Mouse (Mus musculus) cortical plate, adult 2 months (tissue): Measurements from ENCODE around the gene Gadd45b. TPM values are rescaled to one million over a fixed set of nuclear protein-coding genes. Genes with fewer than 3 reads are reported as not detected.

Experiments used
- H3K27ac ChIP-seq: fragments of 200-500 bp; 2 replicates; pipeline ENCODE4 v1.5.1; 2012; ENCODE audit warnings: low read length, control low read depth, inconsistent platforms; ENCODE audit not compliant: insufficient read depth
- H3K4me1 ChIP-seq: fragments of 200-500 bp; 2 replicates; pipeline ENCODE4 v1.6.1; 2011; ENCODE audit warnings: low read length; ENCODE audit not compliant: control insufficient read depth, insufficient read depth
- H3K4me3 ChIP-seq: fragments of 200-500 bp; 2 replicates; pipeline ENCODE4 v1.5.1; 2011; ENCODE audit warnings: mild to moderate bottlenecking, low read length, control low read depth; ENCODE audit not compliant: insufficient read depth
- CTCF ChIP-seq: fragments of 200-500 bp; IDR thresholded peaks from 2 replicates; pipeline ENCODE4 v1.5.1; 2011; ENCODE audit warnings: mild to moderate bottlenecking, control low read depth, low read length; ENCODE audit not compliant: insufficient read depth; ENCODE audit errors: extremely low read depth
- POLR2A ChIP-seq: fragments of 200-500 bp; IDR thresholded peaks from 2 replicates; pipeline ENCODE4 v1.6.1; 2011; ENCODE audit warnings: mild to moderate bottlenecking, low read length, control low read depth; ENCODE audit not compliant: insufficient read depth; ENCODE audit errors: extremely low read depth
- polyA plus RNA-seq: library from polyadenylated mRNA; depleted of rRNA; stranded (reverse); fragments of >200 nt; gene quantifications from 2 replicates; pipeline ENCODE4 v1.2.3, GENCODE M21; 2012

Gene Gadd45b
- polyA plus RNA-seq, 1 experiment, result 25.6 TPM

DNA sequence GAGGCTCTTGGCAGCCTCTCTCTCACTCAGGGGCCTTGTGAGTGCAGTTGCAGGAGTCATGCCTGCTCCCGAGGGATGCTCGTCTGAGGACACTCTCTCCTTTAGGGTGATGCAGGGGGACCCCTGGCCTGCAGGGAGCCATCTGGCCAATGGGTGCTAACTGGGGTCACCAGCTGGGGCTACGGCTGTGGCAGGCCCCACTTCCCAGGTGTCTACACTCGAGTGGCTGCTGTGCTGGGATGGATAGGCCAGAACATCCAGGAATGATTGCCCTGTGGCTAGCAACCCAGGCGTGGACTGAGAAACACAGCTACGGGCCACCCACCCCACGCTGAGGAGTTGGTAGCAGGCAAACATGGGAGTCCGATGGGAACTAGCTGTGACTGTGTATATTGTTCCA, 30.8 kb upstream of the Gadd45b start:
- Histone ChIP-seq H3K27ac (no peak overlapping the region), H3K4me3 (peak overlapping the region; percentile 71; the same call in 1 of the 2 replicates), H3K4me1 (peaks cover 6% of the 10 kb centered on the region)
- no peak for TF ChIP-seq POLR2A
- no peak for TF ChIP-seq CTCF

- Histone ChIP-seq H3K4me1 (peaks cover 6% of the 10 kb centered on the region), H3K27ac (no peak overlapping the region), H3K4me3 (peak overlapping the region; percentile 71)
- TF ChIP-seq CTCF, result no peak
- TF ChIP-seq POLR2A, result no peak
These were observed 30.1 kb upstream of the Gadd45b start for GRCm38 (mm10) chr10:80899591-80900317.

DNA sequence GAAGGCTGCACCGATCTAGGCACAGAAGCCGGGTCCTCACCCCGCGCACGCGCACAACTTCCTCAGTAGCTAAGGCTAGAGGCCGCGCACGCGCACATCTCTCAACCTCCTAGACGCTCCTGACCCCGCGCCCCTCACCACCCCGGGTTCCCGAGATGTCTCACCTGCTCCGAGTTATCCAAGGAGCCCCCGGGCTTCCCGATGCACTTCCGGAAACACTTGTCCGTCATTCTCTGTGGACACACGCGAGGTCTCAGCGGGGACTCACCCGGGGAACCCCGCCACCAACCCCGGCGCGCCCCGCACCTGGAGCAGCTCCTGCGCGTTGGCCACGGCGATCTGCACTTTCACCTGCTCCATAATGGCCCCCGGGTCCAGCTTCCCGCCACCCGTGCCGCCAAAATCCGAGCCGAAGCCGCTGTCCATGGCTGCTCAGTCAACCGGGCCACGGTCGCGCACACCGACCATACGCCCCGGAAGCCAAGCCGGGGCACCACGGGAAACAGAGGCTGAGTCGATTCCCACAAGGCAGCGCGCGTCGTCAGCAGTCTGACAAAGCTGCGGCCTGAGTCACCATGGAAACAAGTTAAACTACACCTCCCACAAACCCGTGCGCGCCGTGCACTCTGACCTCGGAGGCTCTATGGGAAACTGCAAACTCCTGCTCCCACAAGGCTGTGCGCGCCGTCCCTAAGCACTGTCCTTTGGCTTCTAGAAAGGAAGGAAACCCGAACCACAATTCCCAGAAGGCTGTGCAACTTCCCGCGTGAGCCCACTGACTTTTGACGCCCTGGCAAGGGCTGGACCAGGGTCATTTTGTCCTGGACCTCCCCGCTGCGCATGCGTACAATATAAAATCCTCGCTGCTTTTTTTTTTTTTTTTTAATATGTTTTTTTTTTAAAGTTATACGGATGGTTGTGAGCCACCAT, 29.3 kb upstream of the Gadd45b start, which contains the start of gene Timm13:
Gene Timm13, minus strand, starts transcription at position 652 of the 930 bp plus-strand sequence.
- H3K4me1 ChIP-seq, result peaks cover 6% of the 10 kb centered on the region
- H3K4me3 ChIP-seq, result peak within 1 kb of the TSS; percentile 71
- TF ChIP-seq POLR2A (peak; percentile 55; the same call in 1 of the 2 replicates), CTCF (no peak)
- H3K27ac ChIP-seq, result peak within 1 kb of the TSS; percentile 43

DNA sequence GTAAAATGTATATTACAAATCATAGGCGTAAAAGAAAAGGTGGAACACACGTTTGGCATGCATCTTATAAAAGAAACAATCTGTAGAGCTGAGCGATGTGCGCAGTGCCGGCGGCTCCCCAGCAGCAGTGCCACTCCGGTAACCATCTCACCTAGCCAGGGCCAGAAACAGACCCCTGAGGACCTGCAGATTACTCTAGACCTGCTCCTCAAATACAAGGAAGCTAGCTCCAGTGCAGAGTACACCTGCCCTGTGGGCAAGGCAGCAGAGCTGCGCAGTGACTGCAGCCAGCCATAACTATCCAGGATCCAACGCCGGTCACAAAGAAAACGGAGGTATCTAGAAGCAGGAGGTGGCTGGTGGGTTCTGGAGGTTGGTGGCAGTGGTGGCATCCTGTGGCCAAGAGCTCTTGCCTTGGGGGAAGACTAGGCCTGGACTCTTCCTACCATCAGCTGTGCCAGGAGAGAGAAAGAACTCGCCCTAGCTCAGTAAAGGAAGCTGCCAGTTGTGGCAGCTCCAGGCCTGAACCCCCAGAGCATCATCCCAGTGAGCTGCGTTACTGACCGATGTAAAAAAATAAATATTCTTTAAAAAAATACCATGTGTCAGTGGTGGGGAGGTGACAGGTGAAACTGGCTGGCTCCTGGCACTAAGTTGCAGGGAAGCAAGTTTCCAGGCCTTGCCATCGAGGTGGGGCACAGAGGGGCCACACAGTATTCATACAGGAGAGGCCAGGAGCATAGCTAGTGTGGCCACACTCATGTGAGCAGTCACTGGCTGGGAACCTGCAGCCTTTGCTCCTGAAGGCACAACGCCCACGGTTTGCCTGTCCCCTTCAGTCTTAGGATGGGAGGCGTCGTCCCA, 28.2 kb upstream of the Gadd45b start:
- Histone ChIP-seq H3K4me3 (no peak overlapping the region), H3K4me1 (peaks cover 6% of the 10 kb centered on the region), H3K27ac (no peak overlapping the region)
- TF ChIP-seq POLR2A, result no peak
- TF ChIP-seq CTCF, result no peak

DNA sequence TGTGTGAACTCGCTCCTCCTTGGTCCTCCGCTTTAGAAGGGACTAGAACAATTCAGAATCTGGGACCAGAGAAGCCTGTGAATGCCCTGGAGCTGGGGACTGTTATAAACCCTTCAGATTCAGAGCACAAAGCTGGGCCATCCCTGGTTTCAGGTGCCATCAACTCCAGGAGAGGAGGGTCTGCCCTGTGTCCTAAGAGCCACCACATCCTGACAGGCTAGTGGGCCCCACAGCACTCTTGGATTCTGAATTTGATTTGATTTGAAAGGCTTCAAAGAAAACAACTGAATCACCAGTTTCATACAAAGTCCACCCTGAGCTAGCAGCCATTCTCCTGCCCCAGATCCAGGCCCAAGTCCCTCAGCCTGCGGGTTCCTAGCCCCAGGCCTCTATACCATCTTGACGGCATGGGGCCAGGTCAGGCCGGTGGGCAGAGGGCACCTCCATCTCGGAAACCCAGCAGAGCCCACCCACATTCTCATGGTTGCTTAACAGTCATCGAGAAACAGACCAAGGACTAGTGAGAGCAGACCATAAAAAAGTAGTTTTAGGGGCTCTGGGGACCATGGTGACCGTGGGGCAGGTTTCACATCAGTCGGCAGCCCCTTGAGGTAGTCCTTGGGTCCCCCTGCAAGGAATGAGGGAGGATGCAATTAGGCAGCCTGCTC, 27.5 kb upstream of the Gadd45b start:
- peaks cover 6% of the 10 kb centered on the region for H3K4me1 ChIP-seq
- no peak overlapping the region for H3K4me3 ChIP-seq
- TF ChIP-seq POLR2A, result no peak
- TF ChIP-seq CTCF, result no peak
- no peak overlapping the region for H3K27ac ChIP-seq

GRCm38 (mm10) chr10:80903282-80903681, 26.6 kb upstream of the Gadd45b start:
- H3K4me1 ChIP-seq, result peaks cover 5% of the 10 kb centered on the region
- TF ChIP-seq CTCF (no peak), POLR2A (no peak)
- no peak overlapping the region for H3K27ac ChIP-seq
- H3K4me3 ChIP-seq, result no peak overlapping the region

GRCm38 (mm10) chr10:80904004-80904693, 25.7 kb upstream of the Gadd45b start:
- H3K27ac ChIP-seq, result no peak overlapping the region
- TF ChIP-seq POLR2A (no peak), CTCF (no peak)
- H3K4me1 ChIP-seq, result peaks cover 2% of the 10 kb centered on the region; the same call in 1 of the 2 replicates
- no peak overlapping the region for H3K4me3 ChIP-seq

DNA sequence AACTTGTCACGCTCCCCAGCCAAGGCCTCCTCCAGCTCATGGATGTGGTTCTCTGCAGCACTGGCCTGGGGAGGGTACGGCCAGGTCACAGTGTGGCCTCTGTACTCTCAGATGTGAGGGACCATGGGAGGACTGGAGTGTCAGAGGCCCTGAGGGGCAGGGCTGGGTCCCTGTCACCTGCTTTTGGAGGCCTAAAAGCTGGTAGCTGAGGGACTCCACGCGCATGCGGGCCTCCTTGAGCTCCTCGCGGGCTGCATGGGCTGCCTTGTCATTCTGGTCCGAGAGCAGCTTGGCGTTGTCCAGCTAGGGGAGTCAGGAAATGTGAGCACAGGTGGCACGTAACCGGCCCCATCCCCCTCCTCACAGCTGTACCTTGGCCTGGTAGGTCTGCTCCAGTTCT, 25.2 kb upstream of the Gadd45b start:
- Histone ChIP-seq H3K4me3 (no peak overlapping the region), H3K4me1 (no peaks in the 10 kb centered on the region), H3K27ac (no peak overlapping the region)
- TF ChIP-seq POLR2A, result no peak
- no peak for TF ChIP-seq CTCF
